ENCODE assay signal across 9 mouse cellular contexts in genomic region chr13:5714191-5714591, GRCm38 (mm10).
DNase-seq lines count a peak whose midpoint lies in the region; ATAC-seq lines count a peak whose summit lies in the region.
"Had no signal": no experiment of that assay in that cellular context is flagged by ENCODE, and none has a peak within 500 bp of the region (broad histone marks: within the 10 kb centered on the region; RNA-seq: fewer than 3 reads in every experiment).

No protein-coding gene starts in this region.

- H3K27me3 ChIP-seq in embryonic facial prominence, embryonic 15.5 days = no peaks in the 10 kb centered on the region
- H3K27me3 ChIP-seq in lung, embryonic 15.5 days = no peaks in the 10 kb centered on the region
- H3K27me3 ChIP-seq in neural tube, embryonic 15.5 days (replicated peaks) = no peaks in the 10 kb centered on the region
- H3K27me3 ChIP-seq: neural tube, embryonic 12.5 days had no signal

- H3K27ac ChIP-seq in embryonic facial prominence, embryonic 15.5 days (replicated peaks) = peak overlapping the region; percentile 55
- peak overlapping the region; percentile 84 for H3K27ac ChIP-seq in lung, embryonic 15.5 days
- no peak overlapping the region for H3K27ac ChIP-seq in neural tube, embryonic 15.5 days (replicated peaks)
- H3K27ac ChIP-seq: neural tube, embryonic 12.5 days had no signal

- no peaks in the 10 kb centered on the region for H3K36me3 ChIP-seq in embryonic facial prominence, embryonic 15.5 days
- H3K36me3 ChIP-seq in lung, embryonic 15.5 days = no peaks in the 10 kb centered on the region
- no peaks in the 10 kb centered on the region for H3K36me3 ChIP-seq in neural tube, embryonic 15.5 days
- H3K36me3 ChIP-seq: neural tube, embryonic 12.5 days had no signal

- ATAC-seq in embryonic facial prominence, embryonic 15.5 days (ENCODE audit: insufficient number of reproducible peaks, low FRiP score, low TSS enrichment, low read depth) = no peak
- ATAC-seq in lung, embryonic 15.5 days (ENCODE audit: borderline replicate concordance, extremely low read depth, low FRiP score, low TSS enrichment) = peak; percentile 66; the same call in 1 of the 2 replicates
- ATAC-seq in neural tube, embryonic 15.5 days (ENCODE audit: low FRiP score) = no peak

- 0 out of 2 replicates have a peak, but pooled peaks cover 9% of the 10 kb centered on the region for H3K4me1 ChIP-seq in embryonic facial prominence, embryonic 15.5 days
- H3K4me1 ChIP-seq in lung, embryonic 15.5 days = peaks cover 19% of the 10 kb centered on the region
- no peaks in the 10 kb centered on the region for H3K4me1 ChIP-seq in neural tube, embryonic 15.5 days
- H3K4me1 ChIP-seq: neural tube, embryonic 12.5 days had no signal

- peak overlapping the region; percentile 34 for H3K4me2 ChIP-seq in embryonic facial prominence, embryonic 15.5 days (replicated peaks)
- H3K4me2 ChIP-seq in lung, embryonic 15.5 days = peak overlapping the region; percentile 52
- no peak overlapping the region for H3K4me2 ChIP-seq in neural tube, embryonic 15.5 days
- H3K4me2 ChIP-seq: neural tube, embryonic 12.5 days had no signal

- H3K9me3 ChIP-seq in embryonic facial prominence, embryonic 15.5 days (replicated peaks) = no peaks in the 10 kb centered on the region
- no peaks in the 10 kb centered on the region for H3K9me3 ChIP-seq in lung, embryonic 15.5 days
- no peaks in the 10 kb centered on the region for H3K9me3 ChIP-seq in neural tube, embryonic 15.5 days (replicated peaks)
- H3K9me3 ChIP-seq: neural tube, embryonic 12.5 days had no signal

- peak overlapping the region; percentile 29 for H3K4me3 ChIP-seq in embryonic facial prominence, embryonic 15.5 days (replicated peaks)
- peak overlapping the region; percentile 23 for H3K4me3 ChIP-seq in lung, embryonic 15.5 days
- no peak overlapping the region for H3K4me3 ChIP-seq in neural tube, embryonic 15.5 days (replicated peaks)
- H3K4me3 ChIP-seq: neural tube, embryonic 12.5 days had no signal

- DNase-seq in 3134 (ENCODE audit: extremely low read depth, insufficient read length, low spot score) = peak; percentile 59
- DNase-seq in CD4-positive helper T cell, adult 2 months (ENCODE audit: low read depth, low spot score) = peak; percentile 69
- peak; percentile 79 for DNase-seq in induced T-regulatory cell, adult 2 months (ENCODE audit: low read depth)
- DNase-seq in thymus, postnatal 0 days (ENCODE audit: low spot score) = peak; percentile 23
- DNase-seq in c-Kit-positive CD71-positive TER-119-positive erythroid progenitor cells, embryonic 14.5 days (ENCODE audit: low spot score) = no peak

- 49% methylated on average over 12 of the region's 12 CpGs for WGBS in embryonic facial prominence, embryonic 15.5 days
- 28% methylated on average over 12 of the region's 12 CpGs for WGBS in lung, embryonic 15.5 days
- 82% methylated on average over 12 of the region's 12 CpGs for WGBS in neural tube, embryonic 15.5 days

- no peak overlapping the region for H3K9ac ChIP-seq in embryonic facial prominence, embryonic 15.5 days
- H3K9ac ChIP-seq in lung, embryonic 15.5 days = 0 out of 2 replicates have a peak overlapping the region, but pooled peaks have one; percentile 17
- H3K9ac ChIP-seq in neural tube, embryonic 15.5 days (replicated peaks) = no peak overlapping the region
- H3K9ac ChIP-seq: neural tube, embryonic 12.5 days had no signal
